Mouse (Mus musculus) right cerebral cortex, postnatal 10 days (tissue): Measurements from ENCODE around the gene Cd6.

Experiments
- DNase-seq, 2 experiments: peaks; one replicate each; pipeline ENCODE4 v3.0.0; 2021; ENCODE audit warnings: low spot score in 2 of 2

Gene Cd6

DNA sequence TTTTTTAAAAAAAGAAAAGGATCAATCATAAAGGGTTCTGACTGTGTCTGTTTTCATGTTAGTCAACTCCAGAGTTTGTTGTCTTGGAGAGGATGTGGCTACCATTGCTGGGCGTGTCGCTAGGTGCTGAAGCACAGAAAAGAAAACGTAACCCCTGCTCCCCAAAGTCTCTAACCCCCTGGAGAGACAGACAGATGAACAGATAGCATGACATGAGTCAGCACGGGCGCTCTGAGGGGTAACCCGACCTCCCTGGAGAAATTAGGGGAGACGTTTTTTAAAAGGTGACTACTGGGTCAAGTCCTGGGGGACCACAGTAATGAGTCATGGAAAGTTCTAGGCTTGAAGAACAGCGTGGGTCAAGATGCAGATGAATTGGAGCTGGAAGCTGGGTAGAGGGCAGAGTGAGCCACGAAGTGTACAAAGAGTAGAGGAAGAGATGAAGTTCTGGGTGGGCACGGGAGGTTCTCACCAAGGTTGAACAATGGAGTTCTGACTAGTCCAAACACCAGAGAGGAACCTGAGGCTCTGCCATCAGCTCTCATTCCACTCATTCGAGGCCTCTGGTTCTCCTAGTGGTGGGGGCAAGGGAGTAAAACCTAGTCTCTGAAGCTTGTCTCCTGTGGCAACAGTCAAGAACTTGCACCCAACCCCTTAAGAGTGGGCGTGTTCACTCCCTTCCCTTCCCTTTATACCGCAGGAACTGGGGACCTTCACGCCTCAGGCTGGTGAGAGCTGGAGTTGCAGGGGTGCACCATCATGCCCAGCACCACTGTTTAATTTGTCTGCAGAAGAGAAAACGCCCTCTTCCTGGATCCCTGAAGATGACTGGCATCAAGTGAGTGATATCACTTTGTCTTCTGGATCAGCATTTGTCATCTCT, 9.4 kb upstream of the Cd6 start, which contains the start of gene Slc15a3:
Gene Slc15a3 (plus strand): TSS at position 718 of the 883 bp plus-strand sequence.
- DNase-seq = no peak

DNA sequence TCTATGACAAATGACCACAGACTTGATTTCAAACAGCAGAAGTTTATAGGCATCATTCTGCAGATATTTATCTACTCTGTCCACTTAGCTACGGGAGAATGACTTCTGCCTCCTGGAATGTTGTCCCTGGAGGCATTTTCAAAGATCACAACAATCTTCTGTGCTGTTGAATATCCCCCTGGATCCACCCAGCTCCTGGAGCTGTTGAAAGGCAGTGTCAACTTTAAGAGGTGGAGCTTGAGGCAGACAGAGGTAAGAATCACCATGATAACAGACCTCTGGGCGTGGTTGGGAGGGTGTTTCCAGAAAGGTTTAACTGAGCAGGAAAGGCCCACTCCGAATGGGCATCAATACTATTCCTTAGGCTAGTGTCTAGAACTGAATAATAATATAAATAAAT, 5.8 kb upstream of the Cd6 start:
- no peak for DNase-seq

DNA sequence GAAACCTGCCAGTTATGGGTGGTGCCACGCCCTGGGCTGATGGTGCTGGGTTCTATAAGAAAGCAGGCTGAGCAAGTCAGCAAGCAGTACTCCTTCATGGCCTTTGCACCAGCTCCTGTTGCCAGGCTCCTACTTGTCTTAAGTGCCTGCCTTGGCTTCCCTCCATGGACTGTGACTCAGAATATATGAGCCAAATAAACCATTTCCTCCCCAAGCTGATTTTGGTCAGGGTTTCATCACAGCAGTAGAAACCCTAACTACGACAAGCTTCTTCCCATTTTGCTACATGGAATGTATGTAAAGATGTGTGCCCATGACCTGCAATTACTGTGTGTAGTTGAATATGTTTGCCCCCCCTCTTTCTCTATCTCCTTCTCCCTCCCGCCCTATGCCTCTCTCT, 3.8 kb upstream of the Cd6 start:
- no peak for DNase-seq

DNA sequence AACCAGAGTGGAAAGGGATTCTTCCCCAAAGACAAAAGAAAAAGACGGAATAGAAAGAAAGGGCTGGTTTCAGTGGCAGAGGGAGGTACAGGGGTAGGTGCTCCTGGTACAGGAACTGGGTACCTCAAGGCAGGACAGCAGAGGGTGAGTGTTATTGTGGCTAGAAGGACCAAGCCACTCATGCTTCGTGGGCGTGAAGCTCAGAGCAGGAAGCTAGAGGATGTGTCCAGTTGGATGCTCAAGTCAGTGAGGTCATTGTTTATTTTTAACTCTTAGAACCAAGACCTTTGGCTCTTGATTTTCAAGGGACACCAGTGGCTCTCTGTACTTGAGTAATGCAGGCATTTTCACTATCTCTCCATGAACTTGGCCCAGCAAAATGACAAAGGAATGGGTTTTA, 2.2 kb upstream of the Cd6 start:
- DNase-seq = no peak

DNA sequence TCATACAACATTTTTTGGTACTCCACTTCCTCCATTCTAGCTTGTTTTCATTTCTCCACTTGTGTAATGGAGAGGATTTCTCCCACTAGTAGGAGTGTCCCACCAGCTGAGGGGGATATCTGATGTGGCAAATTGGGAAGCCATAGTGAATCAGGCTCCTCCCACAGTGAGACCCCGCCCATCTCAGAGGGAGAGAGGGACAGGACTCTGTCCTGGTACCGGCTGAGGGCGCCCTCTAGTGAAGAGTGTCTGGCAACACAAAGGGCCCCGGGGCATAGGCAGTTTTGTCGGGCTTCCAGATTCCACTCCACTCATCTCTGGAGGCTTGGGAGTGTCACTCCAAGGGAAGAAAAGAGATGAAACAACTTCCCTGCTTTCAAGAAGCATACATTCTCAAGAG, 1.6 kb upstream of the Cd6 start:
- DNase-seq = peak; percentile 48 to 57

DNA sequence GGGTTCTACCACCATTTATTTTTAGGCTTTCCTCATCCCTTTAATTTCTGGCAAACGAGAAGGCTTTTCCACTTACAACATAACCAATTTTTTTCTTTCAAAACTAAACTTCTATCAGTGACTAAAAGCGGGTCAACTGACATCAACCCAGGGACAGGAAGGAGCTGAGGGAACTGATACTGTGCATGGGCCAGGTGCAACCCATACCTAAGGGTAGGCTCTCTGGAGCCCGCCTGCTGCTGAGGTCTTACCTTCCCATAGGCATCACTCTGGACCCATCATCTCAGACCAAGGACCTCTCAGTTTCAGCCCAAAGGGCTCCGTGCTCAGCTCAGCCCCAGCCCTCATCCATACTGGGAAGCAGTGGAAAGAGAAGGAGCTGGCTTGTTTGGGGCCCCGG, 1.5 kb downstream of the Cd6 start:
- DNase-seq = no peak

DNA sequence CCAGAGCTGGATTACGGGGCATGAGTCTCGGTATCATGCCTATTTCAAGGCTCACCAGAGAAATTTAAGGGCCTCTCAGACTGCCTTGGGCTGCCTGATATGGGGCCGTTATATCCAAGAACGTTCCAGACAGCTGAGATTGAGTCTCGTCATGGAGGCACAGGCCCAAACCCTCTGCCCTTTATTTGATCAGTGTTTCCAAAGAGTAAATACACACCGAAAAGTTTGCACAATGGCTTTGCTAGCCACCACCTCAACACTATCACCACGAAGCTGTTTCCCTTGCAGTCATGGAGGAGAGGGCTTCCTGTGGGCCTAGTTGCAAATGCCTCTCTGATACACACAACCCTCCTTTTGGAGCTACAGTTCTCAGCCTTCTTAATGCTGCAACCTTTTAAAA, 5.8 kb downstream of the Cd6 start:
- DNase-seq = no peak

DNA sequence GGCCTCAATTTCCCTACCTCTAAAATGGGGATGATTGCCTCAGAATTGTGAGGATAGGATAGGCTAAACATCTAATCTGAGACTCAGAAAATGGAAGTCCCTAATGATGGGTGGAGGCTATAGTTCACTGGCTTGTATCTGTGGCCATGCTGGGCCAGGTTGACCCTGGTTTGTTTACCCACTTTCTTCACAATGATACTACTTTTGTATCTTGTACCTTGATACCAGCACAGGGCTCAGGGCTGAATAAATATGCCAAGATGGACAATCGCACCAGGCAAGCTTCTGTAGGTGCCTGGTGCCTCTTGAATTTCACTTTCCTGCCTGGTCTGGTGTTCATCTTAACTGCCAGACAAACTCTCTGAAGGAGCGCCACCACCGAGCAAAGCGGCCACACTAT, 7.3 kb downstream of the Cd6 start:
- DNase-seq = no peak

DNA sequence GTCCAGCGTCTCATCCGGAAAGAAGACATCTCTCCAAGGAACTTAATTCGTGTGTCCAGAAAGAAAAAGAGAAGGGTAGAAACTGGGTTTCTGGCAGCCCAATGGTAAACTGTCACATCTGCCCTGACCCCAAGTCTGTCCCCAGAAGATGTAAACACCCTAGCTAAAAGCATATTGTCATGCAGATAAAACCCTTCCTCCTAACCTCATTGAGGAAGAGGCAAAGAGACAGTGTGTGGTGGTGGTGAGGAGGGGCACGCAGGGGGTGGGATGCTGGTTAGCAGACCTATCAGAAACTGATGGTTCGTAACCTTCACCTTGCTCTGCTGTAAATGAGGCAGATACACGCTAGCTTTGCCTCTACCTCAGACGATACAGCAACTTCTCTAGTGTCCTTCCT, 8.5 kb downstream of the Cd6 start:
- DNase-seq = no peak

DNA sequence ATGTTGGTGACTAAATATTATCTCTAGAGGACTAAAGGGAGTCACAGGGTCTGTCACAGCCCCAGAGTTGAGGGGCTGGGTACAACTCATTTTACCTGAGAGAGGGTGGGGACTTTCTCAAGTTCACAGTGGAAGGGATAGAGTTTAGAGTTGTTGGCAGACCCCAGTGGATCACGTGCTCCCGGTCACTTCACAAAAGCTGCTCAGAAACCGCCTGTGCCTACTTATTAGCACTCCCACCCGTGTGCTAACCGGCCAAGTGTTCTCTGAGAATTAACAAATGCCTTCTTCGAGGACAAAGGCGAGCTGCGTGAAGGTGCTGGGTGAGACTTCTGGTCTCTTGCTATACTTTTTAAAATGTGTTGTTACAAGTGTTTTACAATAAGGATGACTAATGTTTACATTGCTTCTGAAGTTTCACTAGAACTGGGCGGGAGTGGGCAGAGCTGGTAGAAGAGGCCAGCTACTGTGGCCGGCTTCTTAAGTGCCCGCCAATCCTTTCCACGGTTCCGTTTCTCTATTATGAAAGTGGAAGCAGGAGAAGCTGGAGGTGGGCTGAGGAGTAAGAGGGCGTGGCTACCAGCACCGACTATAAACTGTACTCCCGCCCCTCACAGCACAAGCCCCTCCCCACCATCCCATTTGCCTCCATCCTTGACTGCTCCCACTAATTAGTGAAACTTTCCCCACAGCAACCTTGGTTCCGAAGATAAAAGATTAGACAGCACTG, 11.5 kb downstream of the Cd6 start:
- DNase-seq = no peak

DNA sequence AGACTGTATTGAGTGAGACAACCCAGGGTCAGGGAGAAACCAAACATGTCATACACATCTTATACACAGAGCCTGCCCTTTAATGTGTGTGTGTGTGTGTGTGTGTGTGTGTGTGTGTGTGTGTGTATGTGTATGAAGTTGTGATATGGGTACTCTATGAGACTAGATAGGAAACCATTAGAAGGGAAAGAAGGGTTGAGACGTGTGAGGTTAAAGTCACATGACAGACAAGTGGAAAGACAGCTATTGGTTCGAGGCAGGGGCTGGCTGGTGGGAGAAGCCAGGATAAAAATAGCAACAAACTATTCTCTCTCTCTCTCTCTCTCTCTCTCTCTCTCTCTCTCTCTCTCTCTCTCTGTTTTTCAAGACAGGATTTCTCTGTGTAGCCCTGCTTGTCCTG, 13.4 kb downstream of the Cd6 start:
- DNase-seq = no peak

DNA sequence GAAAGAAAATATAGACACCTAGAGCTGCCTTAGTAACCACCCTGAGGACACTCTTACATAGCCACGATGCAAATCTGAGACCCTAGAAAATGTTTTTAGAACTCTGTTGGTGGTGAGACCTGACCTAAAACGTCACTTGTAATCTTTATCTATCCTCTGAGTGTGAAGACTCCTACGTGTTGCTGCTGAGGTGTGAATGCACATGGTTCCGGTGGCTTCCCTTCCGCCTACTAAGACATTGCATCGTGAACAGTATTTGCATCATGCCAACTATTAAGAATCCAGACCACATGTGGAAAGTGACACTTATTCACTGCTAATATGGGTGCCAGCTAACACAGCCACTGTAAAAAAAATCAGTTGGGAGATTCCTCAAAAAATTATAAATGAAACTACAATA, 14.0 kb downstream of the Cd6 start:
- no peak for DNase-seq

DNA sequence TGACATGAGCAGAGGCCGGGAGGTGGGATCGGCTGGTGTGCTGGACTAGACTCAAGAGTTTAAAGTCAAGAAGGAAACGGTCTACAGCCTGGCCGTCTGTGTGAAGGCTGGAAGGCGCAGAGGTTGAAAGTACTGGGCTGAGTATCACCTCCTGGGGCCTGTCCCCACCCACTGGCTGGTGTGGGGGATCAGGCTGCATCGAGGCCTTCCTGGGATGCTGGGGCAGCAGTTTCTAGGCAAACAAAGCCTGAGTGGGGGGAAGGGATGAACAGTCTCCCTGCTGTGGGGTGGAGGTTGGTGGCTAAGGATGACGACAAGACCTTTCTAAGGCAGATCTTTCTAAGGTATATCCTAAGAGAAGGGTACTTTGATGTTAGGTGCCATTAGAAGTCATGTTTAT, 16.0 kb downstream of the Cd6 start:
- DNase-seq = no peak

DNA sequence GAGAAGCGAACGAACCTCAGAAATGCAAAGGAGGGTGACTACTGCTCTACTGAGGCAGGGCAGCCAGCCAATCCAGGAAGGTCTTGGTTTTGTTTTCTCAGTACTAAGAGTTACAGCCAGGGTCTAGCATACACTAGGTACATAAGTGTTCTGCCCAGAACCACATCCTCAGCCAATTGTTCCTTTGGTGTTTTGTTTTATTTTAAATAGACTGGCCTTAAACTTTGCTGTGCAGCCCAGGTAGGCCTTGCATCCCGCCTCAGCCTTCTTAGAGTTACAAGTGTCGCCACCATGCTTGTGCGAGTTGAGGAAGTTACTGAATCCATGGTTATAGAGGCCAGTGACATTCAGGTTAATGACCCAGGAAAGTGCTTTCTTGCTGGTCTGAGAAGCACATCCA, 16.8 kb downstream of the Cd6 start:
- DNase-seq = no peak

DNA sequence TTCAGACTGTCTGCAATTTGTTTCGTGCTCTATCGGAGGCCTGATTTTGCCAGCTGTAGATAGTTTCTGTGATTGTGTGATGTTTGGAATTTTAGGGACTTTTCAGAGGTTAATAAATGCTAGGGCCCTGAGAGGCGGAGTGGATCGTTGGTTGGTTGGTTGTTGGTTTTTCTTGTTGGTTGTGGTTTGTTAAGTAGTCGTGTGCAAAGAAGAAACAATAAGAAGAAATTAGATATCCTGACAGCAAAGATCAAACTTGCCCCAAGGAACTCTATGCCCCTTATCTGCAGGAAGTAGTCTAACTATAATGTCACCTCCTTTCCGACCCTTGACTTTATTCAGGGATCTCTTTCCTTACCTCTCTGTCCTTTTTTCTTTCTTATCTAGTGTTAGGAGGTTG, 18.4 kb downstream of the Cd6 start:
- DNase-seq = no peak

DNA sequence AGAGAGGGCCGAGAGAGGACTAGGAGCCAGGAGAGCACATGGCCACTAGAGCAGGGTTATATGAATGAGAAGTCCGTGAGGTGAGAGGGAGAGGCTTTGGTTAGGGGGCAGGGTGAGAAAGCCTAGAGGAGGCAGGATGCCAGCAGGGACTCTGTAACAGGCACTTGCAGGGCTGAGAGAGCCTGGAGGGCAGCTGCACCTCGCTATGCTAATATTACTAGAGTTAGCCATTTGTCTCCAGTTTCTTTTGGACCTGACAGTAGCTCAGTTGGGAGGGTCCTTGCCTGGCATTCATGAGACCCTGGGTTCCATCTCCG, 19.7 kb downstream of the Cd6 start:
- DNase-seq = no peak

DNA sequence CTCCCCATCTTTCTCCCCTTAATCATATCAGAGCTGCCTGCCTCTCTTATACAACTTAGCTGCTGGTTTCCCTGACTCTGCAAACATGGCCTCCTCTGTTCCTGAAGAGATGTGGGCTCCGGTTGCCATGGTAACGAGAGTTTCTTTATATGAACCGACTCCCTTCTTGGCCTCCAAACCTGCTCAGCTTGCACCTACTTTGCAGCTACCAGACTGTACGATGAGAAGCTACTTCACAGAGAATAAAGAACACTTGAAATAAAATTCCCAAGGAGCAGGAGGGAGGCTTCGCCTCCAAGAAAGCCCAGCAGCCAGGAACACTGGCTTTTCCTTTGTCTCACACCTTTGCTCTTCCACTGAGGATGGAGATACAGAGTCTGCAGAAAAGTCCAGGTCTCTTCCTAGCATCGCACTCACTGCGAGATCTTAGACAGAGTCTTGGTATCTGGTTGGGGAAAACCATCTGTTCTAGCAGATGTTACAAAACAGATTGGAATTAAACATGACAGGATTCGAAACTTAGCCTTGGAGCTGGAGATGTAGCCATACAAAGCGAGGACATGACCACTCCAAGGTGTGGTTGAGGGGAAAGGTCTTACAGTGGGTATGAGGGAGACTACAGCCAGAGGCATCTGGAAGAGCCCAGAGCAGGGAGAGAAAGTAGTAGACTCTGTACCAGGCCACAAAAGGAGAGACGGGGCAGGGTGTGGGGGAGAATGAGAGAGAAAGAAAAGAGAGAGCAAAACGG, 20.3 kb downstream of the Cd6 start:
- DNase-seq = peak; percentile 77 to 91

DNA sequence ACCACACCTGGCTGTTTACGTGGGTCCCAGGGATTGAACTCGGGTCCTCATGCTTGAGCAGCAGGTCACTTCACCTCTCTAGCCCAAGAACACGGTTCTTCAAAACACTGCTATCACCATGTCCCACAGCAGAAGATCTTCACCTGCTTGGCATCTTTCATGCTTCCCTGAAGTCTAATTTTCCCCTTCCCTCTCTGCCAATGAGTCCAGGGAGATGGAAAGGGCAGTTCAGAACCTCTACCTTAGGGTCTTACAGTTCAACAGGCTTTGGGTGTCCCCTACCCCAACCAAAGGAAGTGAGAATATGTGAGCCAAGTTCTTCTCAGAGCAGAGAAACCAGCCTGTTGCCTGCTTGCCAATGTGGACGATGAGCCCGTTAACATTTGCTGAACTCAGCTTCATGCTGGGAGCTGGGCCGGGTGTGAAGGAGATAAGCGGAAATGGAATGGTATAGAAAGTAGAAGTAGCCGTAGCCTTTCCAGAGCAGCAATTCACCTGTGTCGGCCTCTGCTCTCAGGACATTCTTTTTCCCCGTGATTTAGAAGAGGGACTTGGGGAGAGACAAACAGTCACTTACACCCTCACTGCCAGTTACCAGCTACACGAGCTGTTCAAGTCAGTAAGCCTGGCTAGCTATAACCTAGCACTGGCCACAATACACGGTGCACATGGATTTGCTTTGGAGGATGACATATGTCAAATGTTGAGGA, 21.2 kb downstream of the Cd6 start:
- DNase-seq = no peak

DNA sequence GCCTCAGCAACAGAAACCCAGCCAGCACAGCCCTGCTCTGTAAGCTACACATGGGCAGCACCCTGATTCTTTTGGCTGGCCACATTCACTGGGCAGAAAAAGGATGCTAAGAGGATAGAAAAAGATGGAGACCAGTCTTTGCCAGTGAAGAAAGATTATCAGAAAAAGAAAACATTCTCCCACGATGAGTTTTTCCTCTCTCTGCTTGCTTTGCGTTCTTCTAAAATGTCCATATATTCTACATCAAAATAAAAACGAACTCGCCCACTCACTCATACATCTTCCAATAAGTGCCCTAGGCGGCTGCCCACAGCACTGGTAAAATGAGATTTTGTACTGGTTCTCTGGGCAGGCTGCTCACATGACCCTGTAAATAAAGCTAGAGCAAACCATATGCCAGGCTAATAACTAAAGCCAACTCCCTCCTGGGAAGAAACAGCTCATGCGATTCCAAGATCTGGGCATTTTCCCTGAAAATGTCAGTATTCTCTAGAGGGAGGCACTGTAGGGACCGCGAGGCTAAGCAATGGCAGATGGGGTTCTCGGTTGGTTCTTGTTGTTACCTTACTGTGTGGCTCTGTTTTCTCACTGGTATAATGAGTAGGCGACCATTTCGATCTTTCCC, 24.1 kb downstream of the Cd6 start:
- DNase-seq = no peak

DNA sequence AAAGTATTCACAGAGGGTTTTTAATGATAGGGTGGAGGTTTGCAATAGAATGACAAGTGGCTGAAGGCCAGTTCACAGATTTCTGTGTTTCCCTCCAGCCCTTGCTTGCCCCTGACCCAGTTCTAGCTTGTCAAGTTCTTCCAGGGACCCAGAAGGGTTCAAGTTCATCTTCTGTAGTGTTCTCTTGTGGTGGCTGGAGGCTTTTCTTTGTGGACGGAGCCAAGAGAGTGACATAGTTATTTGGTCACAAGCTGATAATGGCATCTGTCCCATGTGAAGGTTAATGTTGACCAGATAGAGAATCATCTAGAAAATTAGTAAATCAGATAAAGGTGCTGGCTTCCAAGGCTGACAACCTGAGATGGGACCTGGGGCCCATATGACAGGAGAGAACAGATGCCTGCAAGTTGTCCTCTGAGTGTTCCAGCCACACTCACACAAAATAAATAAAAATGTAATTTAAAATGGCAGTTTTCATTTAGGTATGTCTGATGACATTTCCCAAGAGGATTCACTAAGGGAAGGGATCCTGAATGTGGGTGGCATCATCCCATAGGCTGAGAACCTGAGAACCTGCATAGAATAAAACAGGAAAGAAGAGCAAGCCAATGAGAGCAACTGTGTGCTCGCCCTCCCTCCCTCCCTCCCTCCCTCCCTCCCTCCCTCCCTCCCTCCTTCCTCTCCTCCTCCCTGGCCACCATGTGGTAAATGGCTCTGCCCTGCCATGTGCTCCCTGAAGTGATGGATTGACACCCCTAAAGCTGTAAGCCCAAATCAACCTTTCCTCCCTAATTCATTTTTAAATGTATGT, 24.8 kb downstream of the Cd6 start:
- DNase-seq = no peak

DNA sequence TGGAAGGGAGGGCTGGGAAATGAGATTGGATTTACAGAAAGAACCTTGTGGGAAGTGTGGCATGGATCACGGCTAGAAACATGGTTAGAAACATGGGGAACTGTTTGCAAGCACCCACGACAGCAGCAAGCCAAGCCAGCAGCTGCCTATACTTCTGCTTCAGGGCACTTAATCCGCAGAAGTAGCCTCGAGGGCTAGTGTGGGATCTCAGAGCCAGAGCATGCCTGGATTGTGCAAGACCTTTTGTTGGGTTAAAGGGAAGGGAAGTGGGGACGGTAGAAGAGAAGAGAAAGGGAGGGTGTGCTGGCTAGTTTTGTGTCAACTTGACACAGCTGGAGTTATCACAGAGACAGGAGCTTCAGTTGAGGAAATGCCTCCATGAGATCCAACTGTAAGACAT, 26.1 kb downstream of the Cd6 start:
- no peak for DNase-seq
